Mouse (Mus musculus) embryonic facial prominence, embryonic 10.5 days (tissue): ENCODE measurements around the gene Irf2bpl. TPM values are rescaled to one million over a fixed set of nuclear protein-coding genes. Genes with fewer than 3 reads are reported as not detected.

ENCODE experiments used
- DNase-seq: peaks from one replicate; pipeline ENCODE4 v3.0.0-alpha.2; 2017; ENCODE audit warnings: low spot score
- H3K27ac ChIP-seq: fragments of 300-500 bp; sonication (generic); replicated peaks from 2 replicates; pipeline ENCODE4 v1.5.1; 2016; ENCODE audit warnings: mild to moderate bottlenecking
- H3K27me3 ChIP-seq: fragments of 300-500 bp; sonication (generic); replicated peaks from 2 replicates; pipeline ENCODE4 v1.6.1; 2016; ENCODE audit warnings: low read depth, mild to moderate bottlenecking; ENCODE audit not compliant: poor library complexity, severe bottlenecking
- H3K36me3 ChIP-seq: fragments of 300-500 bp; sonication (generic); replicated peaks from 2 replicates; pipeline ENCODE4 v1.6.1; 2016; ENCODE audit warnings: mild to moderate bottlenecking, moderate library complexity
- H3K4me1 ChIP-seq: fragments of 300-500 bp; sonication (generic); 2 replicates; pipeline ENCODE4 v1.6.1; 2016
- H3K4me3 ChIP-seq: fragments of 300-500 bp; sonication (generic); 2 replicates; pipeline ENCODE4 v1.5.1; 2016; ENCODE audit warnings: mild to moderate bottlenecking, moderate library complexity
- H3K9me3 ChIP-seq: fragments of 300-500 bp; sonication (generic); 2 replicates; pipeline ENCODE4 v1.6.1; 2016; ENCODE audit warnings: mild to moderate bottlenecking
- WGBS: fragments of 180-500 bp; shearing (Covaris S2); methylation state at CpG from one replicate; pipeline ENCODE4 v1.1.7; 2016; 5-methylcytosine and 5-hydroxymethylcytosine counted together
- polyA plus RNA-seq: library from polyadenylated mRNA; unstranded; fragments of >200 nt; fragmentation: Nextera tagmentation; extraction: Ambion mirVana; gene quantifications from 2 replicates; pipeline ENCODE4 v1.2.1, GENCODE M21; 2016

The Irf2bpl gene
- polyA plus RNA-seq, 1 experiment from 2014 or later = 17.3 TPM

- H3K4me3 ChIP-seq = peak overlapping the region; percentile 54
- peaks cover 42% of the 10 kb centered on the region for H3K27me3 ChIP-seq
- DNase-seq = peak; percentile 81
- H3K4me1 ChIP-seq = peaks cover 99% of the 10 kb centered on the region
- no peaks in the 10 kb centered on the region for H3K36me3 ChIP-seq
- WGBS = 1% methylated on average over 47 of the region's 47 CpGs
- no peaks in the 10 kb centered on the region for H3K9me3 ChIP-seq
- peak overlapping the region; percentile 89 for H3K27ac ChIP-seq
These were observed 3.8 kb upstream of the Irf2bpl start for GRCm38 (mm10) chr12:86888130-86889069.

DNA sequence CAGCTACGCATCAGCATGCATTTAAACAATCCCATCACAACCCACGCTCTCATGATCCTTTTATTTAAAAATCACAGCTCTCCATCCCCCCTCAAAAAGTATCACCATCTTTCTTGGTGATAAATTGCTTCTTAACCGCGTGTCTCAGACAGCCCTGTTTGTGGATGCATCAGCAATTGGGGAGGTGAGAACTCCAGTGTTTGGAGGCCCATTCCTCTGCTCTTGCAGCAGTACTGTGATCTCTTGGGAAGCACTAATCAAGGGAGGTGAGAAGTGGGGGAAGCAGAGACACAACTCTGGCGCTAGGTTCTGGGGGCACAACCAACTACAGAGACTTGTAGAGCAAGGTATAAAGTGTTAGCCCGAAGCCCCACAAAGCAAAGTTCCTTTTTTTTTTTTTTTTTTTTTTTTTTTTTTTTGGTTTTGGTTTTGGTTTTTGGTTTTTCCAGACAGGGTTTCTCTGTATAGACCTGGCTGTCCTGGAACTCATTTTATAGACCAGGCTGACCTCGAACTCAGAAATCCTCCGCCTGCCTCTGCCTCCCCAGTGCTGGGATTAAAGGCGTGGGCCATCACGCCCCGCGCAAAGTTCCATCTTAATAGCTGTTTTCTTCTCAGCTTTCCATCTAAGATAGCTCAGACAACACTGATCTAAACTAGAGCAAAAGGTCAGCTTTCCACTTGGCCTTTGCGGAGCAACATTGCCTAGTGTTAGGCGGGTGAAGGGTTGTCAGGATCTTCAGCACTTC, 3.0 kb upstream of the Irf2bpl start:
- 34% methylated on average over 14 of the region's 14 CpGs for WGBS
- H3K9me3 ChIP-seq = no peaks in the 10 kb centered on the region
- H3K27ac ChIP-seq = peak overlapping the region; percentile 89
- no peaks in the 10 kb centered on the region for H3K36me3 ChIP-seq
- H3K27me3 ChIP-seq = peaks cover 50% of the 10 kb centered on the region
- DNase-seq = no peak
- peaks cover 99% of the 10 kb centered on the region for H3K4me1 ChIP-seq
- peak overlapping the region; percentile 54 for H3K4me3 ChIP-seq

DNA sequence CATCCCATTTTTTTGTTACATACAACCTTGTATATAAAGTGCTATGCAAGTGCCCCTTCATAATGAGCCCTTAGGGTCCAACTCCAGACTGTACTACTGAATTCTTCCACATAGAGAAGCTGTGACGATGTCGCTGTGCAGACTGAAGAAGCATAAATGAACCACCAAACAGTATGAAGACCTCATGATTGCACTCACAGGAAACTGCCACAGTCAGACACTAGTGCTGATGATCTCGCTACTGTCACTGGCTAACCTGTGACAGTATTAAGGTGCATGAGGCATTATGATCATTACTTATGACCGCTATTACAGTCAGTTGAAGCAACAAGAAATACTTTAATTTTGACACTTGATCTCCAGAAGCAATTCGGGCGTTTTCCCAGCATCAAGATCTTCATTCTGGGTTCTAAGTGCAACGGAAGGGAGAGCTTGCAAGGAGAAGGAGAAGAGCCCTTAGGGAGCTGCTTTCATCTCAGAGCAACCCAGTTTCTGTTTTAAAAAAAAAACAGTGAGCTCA, 1.9 kb upstream of the Irf2bpl start:
- Histone ChIP-seq H3K9me3 (no peaks in the 10 kb centered on the region), H3K4me1 (peaks cover 99% of the 10 kb centered on the region), H3K27me3 (peaks cover 61% of the 10 kb centered on the region), H3K27ac (0 out of 2 replicates have a peak overlapping the region, but pooled peaks have one; percentile 63), H3K4me3 (no peak overlapping the region), H3K36me3 (no peaks in the 10 kb centered on the region; the same call in 1 of the 2 replicates)
- DNase-seq = no peak
- 59% methylated on average over 7 of the region's 7 CpGs for WGBS

DNA sequence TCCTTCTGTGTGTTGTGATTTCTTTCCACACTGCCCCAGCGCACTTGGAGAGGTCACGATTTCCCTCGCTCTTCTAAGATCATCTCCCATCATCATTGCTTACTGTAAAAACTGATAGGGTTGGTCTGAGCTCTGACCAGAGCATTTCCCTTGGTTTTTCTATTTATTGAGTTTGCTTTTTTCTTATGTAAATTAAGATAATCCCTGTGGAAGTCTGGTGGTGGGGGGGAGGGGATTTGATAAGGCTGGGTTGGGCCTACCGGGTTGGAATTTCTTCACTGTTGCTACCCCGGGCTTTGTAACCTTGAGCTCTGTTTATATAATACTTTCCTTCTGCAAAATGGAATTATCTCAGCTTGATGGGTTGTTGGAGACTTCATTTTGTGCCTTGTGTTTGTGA, 1.1 kb upstream of the Irf2bpl start:
- WGBS = 21% methylated on average over 5 of the region's 5 CpGs
- H3K27ac ChIP-seq = no peak overlapping the region
- no peaks in the 10 kb centered on the region for H3K9me3 ChIP-seq
- no peaks in the 10 kb centered on the region; the same call in 1 of the 2 replicates for H3K36me3 ChIP-seq
- DNase-seq = no peak
- H3K27me3 ChIP-seq = peaks cover 58% of the 10 kb centered on the region
- peak overlapping the region; percentile 88; the same call in 1 of the 2 replicates for H3K4me3 ChIP-seq
- peaks cover 91% of the 10 kb centered on the region for H3K4me1 ChIP-seq

DNA sequence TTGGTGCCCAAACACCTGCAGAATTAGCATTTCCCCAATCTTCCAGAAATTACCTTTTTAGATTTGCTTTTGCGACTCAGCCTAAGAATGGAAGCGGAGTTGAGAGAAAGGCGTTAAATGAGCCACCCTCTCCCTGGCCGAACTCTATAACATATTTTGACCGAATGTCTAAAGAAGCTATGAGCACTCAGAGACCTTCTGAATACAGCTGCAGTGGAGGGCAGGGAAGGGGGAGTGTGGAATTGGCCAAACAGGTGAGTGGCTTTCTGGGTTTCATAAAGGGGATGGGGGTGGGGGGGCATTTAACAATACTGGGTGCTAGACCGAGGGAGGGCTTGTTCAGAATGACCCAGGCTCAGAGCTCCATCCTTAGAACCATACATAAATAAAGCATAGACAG, 738 bp upstream of the Irf2bpl start:
- Histone ChIP-seq H3K27ac (peak overlapping the region; percentile 96), H3K27me3 (peaks cover 54% of the 10 kb centered on the region), H3K4me1 (peaks cover 89% of the 10 kb centered on the region), H3K36me3 (no peaks in the 10 kb centered on the region; the same call in 1 of the 2 replicates), H3K4me3 (peak overlapping the region; percentile 88), H3K9me3 (no peaks in the 10 kb centered on the region)
- DNase-seq = no peak
- WGBS = 12% methylated on average over 6 of the region's 6 CpGs

DNA sequence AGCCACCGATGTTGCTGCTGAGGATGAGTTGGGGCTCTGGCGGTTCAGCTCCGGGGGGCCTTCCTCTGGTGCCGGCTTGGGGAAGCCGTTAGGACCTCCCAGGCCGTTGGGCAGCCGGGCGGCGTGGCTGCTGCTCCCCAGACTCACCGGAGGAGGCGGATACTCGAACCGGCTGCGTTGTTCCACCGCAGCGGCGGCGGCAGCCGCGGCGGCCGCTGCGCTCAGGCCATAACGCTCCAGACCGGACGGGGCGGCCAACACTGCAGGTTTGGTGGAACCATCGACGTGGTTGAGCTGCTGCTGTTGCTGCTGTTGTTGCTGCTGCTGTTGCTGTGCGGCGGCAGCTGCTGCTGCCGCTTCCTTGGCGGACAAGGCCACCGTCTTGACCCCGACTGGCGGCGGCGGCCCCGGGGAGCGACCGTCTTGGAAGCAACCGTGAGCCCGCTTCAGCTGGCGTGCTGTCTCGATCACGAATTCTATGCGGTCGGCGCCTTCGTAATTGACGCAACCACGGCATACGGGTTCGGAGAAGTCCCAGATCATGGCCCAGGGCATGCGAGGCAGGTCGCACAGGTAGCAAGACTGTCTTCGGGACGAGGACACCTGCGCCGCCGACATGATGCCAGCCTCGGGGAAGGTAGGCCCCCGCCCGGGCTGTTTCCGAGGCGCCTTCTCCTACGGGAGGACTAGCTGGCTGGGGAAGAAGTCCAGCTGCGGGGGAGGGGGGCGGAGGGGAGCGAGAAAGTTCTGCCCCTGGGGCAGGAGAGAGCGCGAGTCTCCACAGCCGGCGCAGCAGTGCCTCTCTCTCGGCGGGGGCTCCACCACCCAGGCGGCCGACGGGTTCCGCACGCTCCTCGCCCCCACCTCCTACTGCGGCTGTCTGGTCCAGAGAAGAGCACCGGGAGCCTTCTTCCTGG, 1.1 kb downstream of the Irf2bpl start:
- under 1% methylated on average over 84 of the region's 84 CpGs for WGBS
- no peaks in the 10 kb centered on the region; the same call in 1 of the 2 replicates for H3K36me3 ChIP-seq
- peak overlapping the region; percentile 88 for H3K4me3 ChIP-seq
- peak overlapping the region; percentile 96 for H3K27ac ChIP-seq
- H3K9me3 ChIP-seq = no peaks in the 10 kb centered on the region
- DNase-seq = peak; percentile 70
- H3K4me1 ChIP-seq = peaks cover 82% of the 10 kb centered on the region
- peaks cover 41% of the 10 kb centered on the region for H3K27me3 ChIP-seq

GRCm38 (mm10) chr12:86883019-86883279, 1.6 kb downstream of the Irf2bpl start:
- H3K4me1 ChIP-seq = peaks cover 80% of the 10 kb centered on the region
- no peaks in the 10 kb centered on the region for H3K9me3 ChIP-seq
- peak overlapping the region; percentile 96 for H3K27ac ChIP-seq
- no peaks in the 10 kb centered on the region; the same call in 1 of the 2 replicates for H3K36me3 ChIP-seq
- WGBS = 2% methylated on average over 24 of the region's 24 CpGs
- H3K4me3 ChIP-seq = peak overlapping the region; percentile 88
- H3K27me3 ChIP-seq = peaks cover 41% of the 10 kb centered on the region
- no peak for DNase-seq

DNA sequence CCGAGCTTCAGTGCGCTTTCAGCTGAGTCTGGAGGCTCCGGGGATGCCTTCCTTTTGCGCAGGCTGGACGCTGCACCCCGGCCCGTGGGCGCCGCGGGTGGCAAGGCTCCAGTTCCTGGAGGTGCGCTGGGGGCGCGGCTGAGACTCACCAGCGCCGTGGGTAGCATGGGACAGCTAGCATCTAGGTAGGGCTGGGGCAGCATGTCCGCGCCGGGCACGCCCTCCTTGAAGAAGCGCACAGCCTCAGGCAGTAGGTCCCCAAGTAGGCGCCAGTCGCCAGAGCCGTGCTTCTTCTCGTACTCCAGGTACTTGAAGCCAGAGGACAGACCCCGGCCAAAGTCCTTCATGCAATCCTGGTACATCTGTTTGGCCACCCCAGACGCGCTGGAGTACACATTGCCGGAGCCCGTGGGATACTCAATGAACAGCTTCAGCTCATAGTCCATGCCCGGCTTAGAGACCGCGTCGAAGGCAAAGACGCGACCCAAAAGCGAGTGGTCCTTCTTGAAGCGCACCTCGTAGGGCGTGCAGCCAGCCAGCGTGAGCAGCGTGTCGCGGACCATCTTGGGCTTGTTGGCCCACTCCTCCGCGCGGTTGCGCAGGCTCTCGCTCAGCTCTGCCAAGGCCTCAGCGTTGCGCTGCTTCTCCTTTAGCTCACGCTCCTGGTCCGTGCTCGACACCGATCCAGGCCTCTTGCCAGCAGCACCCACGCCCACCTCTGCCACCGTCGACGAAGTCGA, 2.1 kb downstream of the Irf2bpl start:
- Histone ChIP-seq H3K36me3 (no peaks in the 10 kb centered on the region; the same call in 1 of the 2 replicates), H3K27me3 (peaks cover 41% of the 10 kb centered on the region), H3K4me3 (peak overlapping the region; percentile 88), H3K9me3 (no peaks in the 10 kb centered on the region), H3K27ac (peak overlapping the region; percentile 96), H3K4me1 (peaks cover 76% of the 10 kb centered on the region)
- WGBS = under 1% methylated on average over 59 of the region's 59 CpGs
- DNase-seq = peak; percentile 67

GRCm38 (mm10) chr12:86881809-86882278, 2.8 kb downstream of the Irf2bpl start:
- Histone ChIP-seq H3K4me1 (peaks cover 70% of the 10 kb centered on the region), H3K4me3 (peak overlapping the region; percentile 88), H3K27me3 (peaks cover 35% of the 10 kb centered on the region), H3K36me3 (no peaks in the 10 kb centered on the region; the same call in 1 of the 2 replicates), H3K9me3 (no peaks in the 10 kb centered on the region), H3K27ac (peak overlapping the region; percentile 96)
- DNase-seq = peak; percentile 56
- whole genome bisulfite sequencing = 9% methylated on average over 33 of the region's 33 CpGs

GRCm38 (mm10) chr12:86880090-86880723, 4.4 kb downstream of the Irf2bpl start:
- Histone ChIP-seq H3K4me1 (peaks cover 61% of the 10 kb centered on the region), H3K27ac (no peak overlapping the region), H3K27me3 (peaks cover 26% of the 10 kb centered on the region), H3K9me3 (no peaks in the 10 kb centered on the region), H3K36me3 (no peaks in the 10 kb centered on the region; the same call in 1 of the 2 replicates), H3K4me3 (no peak overlapping the region)
- WGBS = 69% methylated on average over 3 of the region's 3 CpGs
- DNase-seq = no peak
